Comparison of ENCODE assay signal across 9 mouse cellular contexts in the genomic region with DNA sequence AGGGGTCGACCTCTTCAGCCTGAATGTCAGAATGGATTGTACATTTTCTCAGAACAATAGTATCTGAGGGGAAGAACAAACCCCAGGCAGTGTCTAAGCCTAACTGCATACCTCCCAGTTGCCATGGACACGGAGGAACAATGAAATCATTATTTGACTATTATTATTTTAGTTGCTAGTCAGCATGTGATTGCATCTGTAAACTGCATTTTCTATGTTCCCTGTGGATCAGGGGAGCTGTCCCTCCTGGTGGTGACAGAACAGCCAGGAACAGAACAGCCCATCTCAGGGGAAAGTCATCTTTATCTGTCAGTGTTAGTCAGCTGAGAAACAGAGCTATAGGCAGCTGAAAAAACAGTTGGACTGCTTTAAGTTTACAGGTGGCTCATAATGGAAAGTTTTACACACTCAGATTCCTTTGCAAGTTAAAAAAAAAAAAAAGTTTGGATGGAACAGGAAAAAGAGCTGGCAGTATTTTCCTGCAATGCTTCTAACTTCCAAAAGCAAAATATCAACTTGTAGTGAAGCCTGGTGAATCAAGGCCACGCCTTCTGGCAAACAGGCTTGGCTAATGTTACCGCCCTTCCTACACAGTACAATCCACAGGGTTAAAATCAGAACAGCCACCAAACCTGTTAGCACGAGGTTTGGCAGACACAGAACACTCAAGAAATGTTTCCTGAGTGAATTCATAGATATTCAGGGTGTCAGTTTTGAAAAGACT. TPM values are rescaled to one million over a fixed set of nuclear protein-coding genes. Genes with fewer than 3 reads are reported as not detected.
DNase-seq lines count a peak whose midpoint lies in the region; ATAC-seq and TF ChIP-seq lines count a peak whose summit lies in the region.
"Had no signal": no experiment of that assay in that cellular context is flagged by ENCODE, and none has a peak within 500 bp of the region (broad histone marks: within the 10 kb centered on the region; RNA-seq: fewer than 3 reads in every experiment).

No protein-coding gene starts in this region.

- TF ChIP-seq CTCF in C2C12 (IDR thresholded peaks at IDR 0.05; ENCODE audit: control insufficient read depth, insufficient read depth, insufficient read length) = no peak
- no peak for TF ChIP-seq CTCF in intestine, postnatal 0 days (IDR thresholded peaks at IDR 0.05; ENCODE audit: low read depth)

- peak overlapping the region; percentile 15; the same call in 1 of the 2 replicates for H3K4me2 ChIP-seq in forebrain, embryonic 11.5 days (ENCODE audit: low read depth, low read length, severe bottlenecking)
- no peak overlapping the region for H3K4me2 ChIP-seq in forebrain, embryonic 12.5 days
- H3K4me2 ChIP-seq in forebrain, embryonic 15.5 days (replicated peaks) = no peak overlapping the region
- no peak overlapping the region for H3K4me2 ChIP-seq in limb, embryonic 15.5 days
- no peak overlapping the region for H3K4me2 ChIP-seq in intestine, postnatal 0 days (replicated peaks; ENCODE audit: low read depth)

- 30% methylated on average over 5 of the region's 5 CpGs for WGBS in forebrain, embryonic 11.5 days
- WGBS in forebrain, embryonic 12.5 days = 21% methylated on average over 5 of the region's 5 CpGs
- 21% methylated on average over 5 of the region's 5 CpGs for WGBS in forebrain, embryonic 15.5 days
- WGBS in limb, embryonic 15.5 days = 34% methylated on average over 5 of the region's 5 CpGs
- 34% methylated on average over 5 of the region's 5 CpGs for WGBS in intestine, postnatal 0 days

- no peak overlapping the region for H3ac ChIP-seq in C2C12 (ENCODE audit: control insufficient read depth, insufficient read length, low read depth)

- H3K4me3 ChIP-seq in forebrain, embryonic 11.5 days (ENCODE audit: low read depth, low read length) = no peak overlapping the region
- no peak overlapping the region for H3K4me3 ChIP-seq in forebrain, embryonic 12.5 days (replicated peaks)
- H3K4me3 ChIP-seq in C2C12 (ENCODE audit: insufficient read depth, poor library complexity, severe bottlenecking) = no peak overlapping the region
- H3K4me3 ChIP-seq in forebrain, embryonic 15.5 days = no peak overlapping the region
- no peak overlapping the region for H3K4me3 ChIP-seq in limb, embryonic 15.5 days
- H3K4me3 ChIP-seq in intestine, postnatal 0 days (ENCODE audit: low read depth, low read length) = no peak overlapping the region
- H3K4me3 ChIP-seq: megakaryocyte, embryonic 14.5 days had no signal

- no peak for DNase-seq in forebrain, embryonic 11.5 days (ENCODE audit: low spot score)
- no peak for DNase-seq in yolk sac, embryonic 10.5 days (ENCODE audit: low spot score)

- peaks cover 2% of the 10 kb centered on the region; the same call in 1 of the 2 replicates for H3K4me1 ChIP-seq in forebrain, embryonic 11.5 days (replicated peaks; ENCODE audit: control insufficient read depth, insufficient read depth, low read length)
- H3K4me1 ChIP-seq in forebrain, embryonic 12.5 days = peaks cover 11% of the 10 kb centered on the region
- peaks cover 8% of the 10 kb centered on the region; the same call in 1 of the 2 replicates for H3K4me1 ChIP-seq in forebrain, embryonic 15.5 days
- peaks cover 10% of the 10 kb centered on the region; the same call in 1 of the 2 replicates for H3K4me1 ChIP-seq in limb, embryonic 15.5 days
- no peaks in the 10 kb centered on the region for H3K4me1 ChIP-seq in intestine, postnatal 0 days (replicated peaks; ENCODE audit: control insufficient read depth, insufficient read depth, low read length)
- H3K4me1 ChIP-seq: megakaryocyte, embryonic 14.5 days had no signal

- H3K79me2 ChIP-seq in C2C12 (ENCODE audit: control insufficient read depth, insufficient read depth) = no peaks in the 10 kb centered on the region

- H3K36me3 ChIP-seq in forebrain, embryonic 11.5 days (ENCODE audit: control insufficient read depth, insufficient read depth, low read length) = no peaks in the 10 kb centered on the region
- no peaks in the 10 kb centered on the region for H3K36me3 ChIP-seq in forebrain, embryonic 12.5 days (replicated peaks)
- H3K36me3 ChIP-seq in C2C12 (ENCODE audit: control insufficient read depth, insufficient read depth) = no peaks in the 10 kb centered on the region
- no peaks in the 10 kb centered on the region for H3K36me3 ChIP-seq in forebrain, embryonic 15.5 days
- H3K36me3 ChIP-seq in limb, embryonic 15.5 days = no peaks in the 10 kb centered on the region
- H3K36me3 ChIP-seq in intestine, postnatal 0 days (ENCODE audit: control insufficient read depth, insufficient read depth) = no peaks in the 10 kb centered on the region

- peak; percentile 80 for ATAC-seq in forebrain, embryonic 11.5 days (replicated peaks; ENCODE audit: low FRiP score)
- no peak for ATAC-seq in forebrain, embryonic 12.5 days (ENCODE audit: low FRiP score)
- ATAC-seq in forebrain, embryonic 15.5 days (replicated peaks) = peak; percentile 55; the same call in 1 of the 2 replicates
- 0 out of 2 replicates have a peak, but pooled peaks have one; percentile 19 for ATAC-seq in limb, embryonic 15.5 days (ENCODE audit: insufficient number of reproducible peaks, low FRiP score, low TSS enrichment, low read depth)
- no peak for ATAC-seq in intestine, postnatal 0 days
- no peak for ATAC-seq in cerebellum, adult (ENCODE audit: insufficient number of reproducible peaks, low FRiP score, low TSS enrichment)

- no peaks in the 10 kb centered on the region for H3K27me3 ChIP-seq in forebrain, embryonic 11.5 days (ENCODE audit: control insufficient read depth, insufficient read depth, low read length)
- H3K27me3 ChIP-seq in forebrain, embryonic 12.5 days = 0 out of 2 replicates have a peak, but pooled peaks cover 3% of the 10 kb centered on the region
- no peaks in the 10 kb centered on the region for H3K27me3 ChIP-seq in C2C12 (ENCODE audit: control insufficient read depth, insufficient read depth, insufficient read length)
- no peaks in the 10 kb centered on the region for H3K27me3 ChIP-seq in forebrain, embryonic 15.5 days
- H3K27me3 ChIP-seq in limb, embryonic 15.5 days = no peaks in the 10 kb centered on the region
- H3K27me3 ChIP-seq in intestine, postnatal 0 days (replicated peaks; ENCODE audit: control insufficient read depth, insufficient read depth, low read length) = no peaks in the 10 kb centered on the region
- H3K27me3 ChIP-seq: megakaryocyte, embryonic 14.5 days had no signal

- no peaks in the 10 kb centered on the region for H3K9me3 ChIP-seq in forebrain, embryonic 11.5 days (ENCODE audit: control insufficient read depth, low read length)
- H3K9me3 ChIP-seq in forebrain, embryonic 12.5 days = no peaks in the 10 kb centered on the region
- no peaks in the 10 kb centered on the region for H3K9me3 ChIP-seq in forebrain, embryonic 15.5 days
- H3K9me3 ChIP-seq in limb, embryonic 15.5 days = no peaks in the 10 kb centered on the region
- H3K9me3 ChIP-seq in intestine, postnatal 0 days (ENCODE audit: control insufficient read depth) = no peaks in the 10 kb centered on the region
- H3K9me3 ChIP-seq: megakaryocyte, embryonic 14.5 days had no signal

- H3K9ac ChIP-seq in forebrain, embryonic 11.5 days (ENCODE audit: low read length) = no peak overlapping the region
- no peak overlapping the region for H3K9ac ChIP-seq in forebrain, embryonic 12.5 days
- no peak overlapping the region for H3K9ac ChIP-seq in forebrain, embryonic 15.5 days (replicated peaks)
- no peak overlapping the region for H3K9ac ChIP-seq in limb, embryonic 15.5 days
- H3K9ac ChIP-seq in intestine, postnatal 0 days (ENCODE audit: low read depth, low read length) = no peak overlapping the region

- no peak overlapping the region for H3K27ac ChIP-seq in forebrain, embryonic 11.5 days (ENCODE audit: low read depth, low read length)
- H3K27ac ChIP-seq in forebrain, embryonic 12.5 days = no peak overlapping the region
- H3K27ac ChIP-seq in forebrain, embryonic 15.5 days (replicated peaks) = no peak overlapping the region
- H3K27ac ChIP-seq in limb, embryonic 15.5 days = no peak overlapping the region
- H3K27ac ChIP-seq in intestine, postnatal 0 days (ENCODE audit: low read depth, low read length) = no peak overlapping the region

- no peaks in the 10 kb centered on the region for H3K79me3 ChIP-seq in C2C12 (ENCODE audit: low read depth)

TF ChIP-seq in C2C12, 6 proteins besides CTCF, POLR2A, EP300 and RAD21:
- TF ChIP-seq CEBPB (IDR thresholded peaks at IDR 0.05; ENCODE audit: low read depth) = no peak
- TF ChIP-seq MYOD1 (IDR thresholded peaks at IDR 0.05; ENCODE audit: control insufficient read depth, insufficient read length, low read depth) = peak; percentile 68

RNA-seq across cellular contexts. Expression of a gene that starts 17.6 kb away (rescaled TPM):
- 1.7 and 2.3 TPM in 2 replicates for polyA plus RNA-seq in forebrain, embryonic 11.5 days (2014; fragmentation: Nextera tagmentation; extraction: Ambion mirVana)
- polyA plus RNA-seq in forebrain, embryonic 12.5 days (2016; fragmentation: Nextera tagmentation; extraction: Ambion mirVana) = 0.42 and 0.66 TPM in 2 replicates
- not detected for polyA plus RNA-seq in C2C12 (2012; fragmentation: generic; extraction: Trizol)
- polyA plus RNA-seq in forebrain, embryonic 15.5 days (2015; fragmentation: Nextera tagmentation; extraction: Ambion mirVana) = 0.08 TPM in 1 of 2 replicates, not detected in the other
- 0.36 and 0.40 TPM in 2 replicates for polyA plus RNA-seq in limb, embryonic 15.5 days (2015; fragmentation: Nextera tagmentation; extraction: Ambion mirVana)
- 0.08 TPM in 1 of 2 replicates, not detected in the other for polyA plus RNA-seq in intestine, postnatal 0 days (2015; fragmentation: Nextera tagmentation; extraction: Ambion mirVana)

RNA-seq across cellular contexts. Expression of a gene that starts 50.6 kb away (rescaled TPM):
- polyA plus RNA-seq in forebrain, embryonic 11.5 days (2014; fragmentation: Nextera tagmentation; extraction: Ambion mirVana) = 77.6 and 77.7 TPM in 2 replicates
- 65.3 and 65.4 TPM in 2 replicates for polyA plus RNA-seq in forebrain, embryonic 12.5 days (2016; fragmentation: Nextera tagmentation; extraction: Ambion mirVana)
- polyA plus RNA-seq in C2C12 (2012; fragmentation: generic; extraction: Trizol) = 15.9 TPM
- 41.8 and 44.1 TPM in 2 replicates for polyA plus RNA-seq in forebrain, embryonic 15.5 days (2015; fragmentation: Nextera tagmentation; extraction: Ambion mirVana)
- 51.5 and 52.6 TPM in 2 replicates for polyA plus RNA-seq in limb, embryonic 15.5 days (2015; fragmentation: Nextera tagmentation; extraction: Ambion mirVana)
- polyA plus RNA-seq in intestine, postnatal 0 days (2015; fragmentation: Nextera tagmentation; extraction: Ambion mirVana) = 21.5 and 21.7 TPM in 2 replicates

RNA-seq across cellular contexts. Expression of a gene that starts 50.6 kb away (rescaled TPM):
- 8.1 and 8.8 TPM in 2 replicates for polyA plus RNA-seq in forebrain, embryonic 11.5 days (2014; fragmentation: Nextera tagmentation; extraction: Ambion mirVana)
- polyA plus RNA-seq in forebrain, embryonic 12.5 days (2016; fragmentation: Nextera tagmentation; extraction: Ambion mirVana) = 8.1 and 9.4 TPM in 2 replicates
- 0.70 TPM for polyA plus RNA-seq in C2C12 (2012; fragmentation: generic; extraction: Trizol)
- 6.8 and 7.3 TPM in 2 replicates for polyA plus RNA-seq in forebrain, embryonic 15.5 days (2015; fragmentation: Nextera tagmentation; extraction: Ambion mirVana)
- polyA plus RNA-seq in limb, embryonic 15.5 days (2015; fragmentation: Nextera tagmentation; extraction: Ambion mirVana) = 8.7 and 9.1 TPM in 2 replicates
- polyA plus RNA-seq in intestine, postnatal 0 days (2015; fragmentation: Nextera tagmentation; extraction: Ambion mirVana) = 4.0 TPM in 2 replicates

Comparison
In these comparisons a context has a peak if more than half of its experiments do, and no peak if none do; other contexts are left out.
1. ATAC-seq: peak in forebrain, embryonic 11.5 days (single experiment), forebrain, embryonic 15.5 days (single experiment) and limb, embryonic 15.5 days (single experiment); none in forebrain, embryonic 12.5 days (single experiment), intestine, postnatal 0 days (single experiment) and cerebellum, adult (single experiment).